Mouse (Mus musculus) cerebellum, postnatal 10 days (tissue): ENCODE measurements at regions not wholly inside any gene's neighbourhood (a gene's known extent, or its start where the extent isn't known, plus 50 kb on each side); places are given as distances from the start of the nearest gene placed in this dataset.

ENCODE experiments used
- DNase-seq, 2 experiments: peaks; one replicate each; pipeline ENCODE4 v3.0.0; 2021; ENCODE audit warnings: mixed read lengths in 2 of 2

- DNase-seq, result no peak
Observed at GRCm38 (mm10) chr7:130089896-130090610, 430.1 kb downstream of the Ate1 start.

GRCm38 (mm10) chr7:130091942-130092341 is 428.2 kb downstream of the Ate1 start:
- DNase-seq, result no peak

- no peak for DNase-seq
Observed at GRCm38 (mm10) chr7:130095141-130095540, 425.0 kb downstream of the Ate1 start.

GRCm38 (mm10) chr7:130098606-130099005 is 421.6 kb downstream of the Ate1 start:
- peak in 1 of 2 experiments; percentile 24 for DNase-seq

GRCm38 (mm10) chr7:130102671-130103070 is 417.5 kb downstream of the Ate1 start:
- no peak for DNase-seq

GRCm38 (mm10) chr7:130106961-130107360 is 413.2 kb downstream of the Ate1 start:
- DNase-seq, result no peak

- no peak for DNase-seq
Observed at GRCm38 (mm10) chr7:130108362-130108761, 411.8 kb downstream of the Ate1 start.
